Comparison of ENCODE assay signal across 8 mouse cellular contexts in genomic region chr8:121832503-121832902, GRCm38 (mm10). TPM values are rescaled to one million over a fixed set of nuclear protein-coding genes. Genes with fewer than 3 reads are reported as not detected.
DNase-seq lines count a peak whose midpoint lies in the region; ATAC-seq and TF ChIP-seq lines count a peak whose summit lies in the region.

No protein-coding gene starts in this region.

- no peak overlapping the region for H3K27ac ChIP-seq in heart, postnatal 0 days (ENCODE audit: low read depth)
- H3K27ac ChIP-seq in layer of hippocampus, adult 2 months, result no peak overlapping the region; the same call in 1 of the 2 replicates
- no peak overlapping the region for H3K27ac ChIP-seq in lung, postnatal 0 days (ENCODE audit: low read length)

- H3K9ac ChIP-seq in heart, postnatal 0 days (replicated peaks; ENCODE audit: low read depth, low read length), result no peak overlapping the region
- no peak overlapping the region for H3K9ac ChIP-seq in lung, postnatal 0 days (replicated peaks; ENCODE audit: low read depth)

- WGBS in heart, postnatal 0 days, result 7% methylated on average over 6 of the region's 6 CpGs
- 11% methylated on average over 6 of the region's 6 CpGs for WGBS in lung, postnatal 0 days

- H3K4me2 ChIP-seq in heart, postnatal 0 days (ENCODE audit: low read depth, low read length), result no peak overlapping the region; the same call in 1 of the 2 replicates
- no peak overlapping the region for H3K4me2 ChIP-seq in lung, postnatal 0 days (replicated peaks; ENCODE audit: low read depth, low read length)

- peaks cover 16% of the 10 kb centered on the region for H3K4me1 ChIP-seq in heart, postnatal 0 days (ENCODE audit: control insufficient read depth, insufficient read depth)
- peaks cover 6% of the 10 kb centered on the region; the same call in 1 of the 2 replicates for H3K4me1 ChIP-seq in lung, postnatal 0 days (ENCODE audit: insufficient read depth, low read depth, low read length)

- peak; percentile 91 for DNase-seq in heart, adult 11 months
- no peak for DNase-seq in heart, postnatal 25 days (ENCODE audit: low spot score)
- peak; percentile 83 for DNase-seq in adrenal gland, postnatal 10 days
- peak; percentile 76 for DNase-seq in embryo, embryonic 9.5 days (ENCODE audit: extremely low spot score)
- peak; percentile 69 for DNase-seq in heart, postnatal 0 days (ENCODE audit: low spot score)
- DNase-seq in layer of hippocampus, adult 2 months (ENCODE audit: low spot score in 2 of 2), result peak; percentile 63 to 84
- DNase-seq in lung, postnatal 0 days (ENCODE audit: low spot score), result peak; percentile 83
- peak; percentile 78 to 86 for DNase-seq in right cerebral cortex, postnatal 10 days (ENCODE audit: low spot score in 2 of 2)

- H3K9me3 ChIP-seq in heart, postnatal 0 days (replicated peaks; ENCODE audit: control insufficient read depth, low read length), result no peaks in the 10 kb centered on the region
- no peaks in the 10 kb centered on the region for H3K9me3 ChIP-seq in lung, postnatal 0 days (ENCODE audit: low read length)

- H3K27me3 ChIP-seq in heart, postnatal 0 days (ENCODE audit: control insufficient read depth, insufficient read depth, low read length), result no peaks in the 10 kb centered on the region
- no peaks in the 10 kb centered on the region for H3K27me3 ChIP-seq in lung, postnatal 0 days (replicated peaks; ENCODE audit: insufficient read depth, low read length)

- intact Hi-C loops in heart, postnatal 25 days (cut with DNase I), result loop anchor here (5.0 kb wide), 1 partner anchor 115 kb away; no protein-coding TSS in a partner anchor

- H3K4me3 ChIP-seq in heart, postnatal 0 days (ENCODE audit: low read depth, low read length), result no peak overlapping the region
- H3K4me3 ChIP-seq in layer of hippocampus, adult 2 months, result no peak overlapping the region
- H3K4me3 ChIP-seq in lung, postnatal 0 days (ENCODE audit: low read depth, low read length), result no peak overlapping the region

- no peaks in the 10 kb centered on the region for H3K36me3 ChIP-seq in heart, postnatal 0 days (replicated peaks; ENCODE audit: control insufficient read depth, insufficient read depth, low read length)
- H3K36me3 ChIP-seq in lung, postnatal 0 days (ENCODE audit: insufficient read depth, low read length), result no peaks in the 10 kb centered on the region

- no peak for ATAC-seq in heart, postnatal 0 days (ENCODE audit: insufficient read depth, low read depth)
- 0 out of 2 replicates have a peak, but pooled peaks have one; percentile 40 for ATAC-seq in lung, postnatal 0 days

- peak; percentile 77 for TF ChIP-seq CTCF in heart, postnatal 0 days (IDR thresholded peaks at IDR 0.05; ENCODE audit: low read depth)
- TF ChIP-seq CTCF in layer of hippocampus, adult 2 months (conservative IDR thresholded peaks at IDR 0.05), result peak; percentile 82
- TF ChIP-seq CTCF in lung, postnatal 0 days (IDR thresholded peaks at IDR 0.05), result peak; percentile 75

- TF ChIP-seq EP300 in heart, postnatal 0 days (IDR thresholded peaks at IDR 0.05; ENCODE audit: low read depth), result no peak
- no peak for TF ChIP-seq EP300 in lung, postnatal 0 days (IDR thresholded peaks at IDR 0.05)

RNA-seq across cellular contexts. Expression of gene Klhdc4, which starts 3.1 kb away (rescaled TPM):
- total RNA-seq in heart, postnatal 25 days (2021), result 10 to 100 TPM; 13.4 to 14.1 TPM
- total RNA-seq in adrenal gland, postnatal 10 days (2021), result 10 to 100 TPM; 18.0 to 20.4 TPM
- total RNA-seq in heart, postnatal 0 days (2014; rRNA removed; ENCODE audit: low replicate concordance), result 9.4 and 16.0 TPM in 2 replicates
- polyA plus RNA-seq in heart, postnatal 0 days (2015; fragmentation: Nextera tagmentation; extraction: Ambion mirVana), result 13.1 and 13.9 TPM in 2 replicates
- total RNA-seq in layer of hippocampus, adult 2 months (2021), result 10 to 100 TPM; 28.5 to 36.2 TPM
- 22.9 and 28.4 TPM in 2 replicates for polyA plus RNA-seq in lung, postnatal 0 days (2015; fragmentation: Nextera tagmentation; extraction: Ambion mirVana)
